Mouse (Mus musculus) bone marrow, adult 2 months (tissue): ENCODE data around the gene Cntrl. TPM values are rescaled to one million over a fixed set of nuclear protein-coding genes. Genes with fewer than 3 reads are reported as not detected.

ENCODE experiments used
- H3K27ac ChIP-seq: fragments of 200-500 bp; 2 replicates; pipeline ENCODE4 v1.5.1; 2012; ENCODE audit warnings: low read depth, mild to moderate bottlenecking, control low read depth, inconsistent platforms, low read length; ENCODE audit not compliant: control insufficient read depth, poor library complexity, insufficient read depth
- H3K4me1 ChIP-seq: fragments of 200-500 bp; 2 replicates; pipeline ENCODE4 v1.6.1; 2011; ENCODE audit warnings: low read length; ENCODE audit not compliant: control insufficient read depth, insufficient read depth
- H3K4me3 ChIP-seq: fragments of 200-500 bp; replicated peaks from 2 replicates; pipeline ENCODE3; 2011; ENCODE audit warnings: mild to moderate bottlenecking, low read depth, low read length, control low read depth; ENCODE audit not compliant: control insufficient read depth
- CTCF ChIP-seq: fragments of 200-500 bp; IDR thresholded peaks from 2 replicates; pipeline ENCODE4 v1.5.1; 2011; ENCODE audit warnings: low read length, control low read depth; ENCODE audit not compliant: control insufficient read depth, insufficient read depth
- POLR2A ChIP-seq: fragments of 200-500 bp; IDR thresholded peaks from 2 replicates; pipeline ENCODE4 v1.6.1; 2011; ENCODE audit warnings: low read depth, mild to moderate bottlenecking, control low read depth, low read length, borderline replicate concordance; ENCODE audit not compliant: control insufficient read depth
- WGBS: fragments of 180-500 bp; shearing (Covaris S2); methylation state at CpG from one replicate; pipeline ENCODE4 v1.1.7; 2018; 5-methylcytosine and 5-hydroxymethylcytosine counted together
- polyA plus RNA-seq: library from polyadenylated mRNA; stranded (reverse); fragments of >200 nt; gene quantifications from 2 replicates; pipeline ENCODE4 v1.2.4, GENCODE M21; 2011; ENCODE audit warnings: low replicate concordance; ENCODE audit not compliant: missing spikeins, insufficient read depth, insufficient read length

Gene Cntrl
- polyA plus RNA-seq, 1 experiment = 75.4 TPM

DNA sequence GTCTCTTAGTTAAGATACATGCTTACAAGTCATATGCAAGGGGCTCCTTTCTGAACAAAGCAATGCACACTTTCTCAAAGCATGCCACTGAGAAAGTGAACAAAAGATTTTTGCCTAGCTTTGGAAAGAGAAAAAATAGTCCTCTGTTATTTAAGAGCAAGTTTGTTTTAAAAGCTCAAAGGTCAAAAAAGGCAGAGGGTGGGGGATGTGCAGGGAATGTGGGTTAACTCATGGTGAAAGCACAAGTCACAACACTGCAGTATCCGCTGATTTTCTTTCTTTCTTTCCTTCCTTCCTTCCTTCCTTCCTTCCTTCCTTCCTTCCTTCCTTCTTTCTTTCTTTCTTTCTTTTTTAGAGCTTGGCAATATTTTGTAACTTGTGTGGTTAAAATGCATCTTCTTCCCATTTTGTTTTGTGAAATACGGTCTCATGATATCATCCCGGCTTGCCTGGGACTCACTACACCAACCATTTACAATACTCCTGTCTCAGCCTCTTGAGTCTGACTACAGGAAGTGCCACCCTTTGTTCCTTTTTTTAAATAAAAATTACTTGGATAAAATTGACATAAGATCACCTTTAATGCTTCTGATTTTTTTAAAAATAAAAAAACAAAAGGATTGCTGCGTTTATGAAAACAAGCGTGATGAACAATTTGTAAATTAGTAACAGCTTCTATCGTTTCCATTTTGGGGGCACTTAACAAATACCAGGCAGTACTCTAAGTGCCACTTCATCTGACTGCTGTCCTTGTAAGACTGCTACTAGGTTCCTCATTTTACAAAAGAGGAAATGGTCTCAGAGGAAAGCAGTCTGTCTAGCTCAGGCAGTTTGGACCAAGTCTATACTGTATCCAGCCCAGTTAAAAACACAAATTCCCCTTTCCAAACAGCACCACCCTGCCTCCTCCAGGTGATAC is 86.6 kb downstream of the Cntrl start:
- TF ChIP-seq CTCF (no peak), POLR2A (no peak)
- WGBS = 4% methylated on average over 6 of the region's 6 CpGs
- Histone ChIP-seq H3K27ac (no peak overlapping the region; the same call in 1 of the 2 replicates), H3K4me1 (no peaks in the 10 kb centered on the region; the same call in 1 of the 2 replicates), H3K4me3 (no peak overlapping the region)

DNA sequence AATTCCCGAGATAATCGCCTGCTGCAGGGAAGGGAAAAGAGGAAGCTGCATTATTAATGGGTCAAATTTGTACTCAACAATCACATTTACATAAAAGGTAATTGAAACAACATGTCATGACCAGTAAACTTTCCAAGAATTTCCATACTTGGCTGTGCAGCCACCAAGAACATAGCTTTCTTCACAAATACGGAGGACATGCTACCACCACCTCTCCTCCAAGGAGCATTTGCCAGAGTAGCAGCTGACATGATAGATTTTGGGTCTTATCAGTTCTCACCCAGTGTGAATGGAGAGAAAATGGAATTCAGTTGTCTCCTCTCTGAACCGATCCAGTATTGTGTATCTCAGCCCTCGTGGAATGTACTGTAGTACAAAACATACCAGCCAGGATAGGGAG is 90.2 kb downstream of the Cntrl start:
- TF ChIP-seq CTCF = no peak
- TF ChIP-seq POLR2A = no peak
- Histone ChIP-seq H3K4me3 (peak overlapping the region; percentile 99), H3K4me1 (no peaks in the 10 kb centered on the region; the same call in 1 of the 2 replicates), H3K27ac (no peak overlapping the region; the same call in 1 of the 2 replicates)
- WGBS = 2% methylated on average over 5 of the region's 5 CpGs

GRCm38 (mm10) chr2:35199971-35200897 is 90.9 kb downstream of the Cntrl start:
- Histone ChIP-seq H3K4me1 (no peaks in the 10 kb centered on the region; the same call in 1 of the 2 replicates), H3K4me3 (peak overlapping the region; percentile 99), H3K27ac (peak overlapping the region; percentile 99)
- WGBS = under 1% methylated on average over 90 of the region's 90 CpGs
- TF ChIP-seq CTCF (no peak), POLR2A (peak; percentile 34; the same call in 1 of the 2 replicates)

- TF ChIP-seq CTCF (no peak), POLR2A (peak; percentile 48; the same call in 1 of the 2 replicates)
- Histone ChIP-seq H3K27ac (peak within 1 kb of the TSS; percentile 99), H3K4me1 (no peaks in the 10 kb centered on the region; the same call in 1 of the 2 replicates), H3K4me3 (peak within 1 kb of the TSS; percentile 99)
- under 1% methylated on average over 47 of the region's 47 CpGs for WGBS
These were observed 91.8 kb downstream of the Cntrl start, which contains the start of gene Rab14 for GRCm38 (mm10) chr2:35200898-35201668. Gene Rab14, minus strand, starts transcription at chr2:35201120.

DNA sequence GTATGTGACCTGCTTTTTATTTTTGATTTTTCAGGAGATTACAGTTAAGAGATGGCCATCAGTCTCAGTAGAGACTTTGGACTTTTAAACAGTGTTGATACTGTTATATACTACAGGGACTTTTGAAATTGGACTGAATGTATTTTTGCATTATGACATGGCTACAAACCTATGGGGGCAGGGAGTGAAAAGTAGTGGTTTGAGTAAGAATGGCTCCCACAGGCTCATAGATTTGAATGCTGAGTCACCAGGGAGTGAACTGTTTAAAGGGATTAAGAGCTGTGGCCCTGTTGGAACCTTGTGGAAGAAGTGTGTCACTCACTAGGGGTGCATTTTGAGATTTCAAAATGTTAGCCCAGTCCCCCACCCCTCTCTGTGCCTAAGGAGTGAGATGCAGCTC is 94.4 kb downstream of the Cntrl start:
- no peak overlapping the region for H3K27ac ChIP-seq
- no peaks in the 10 kb centered on the region; the same call in 1 of the 2 replicates for H3K4me1 ChIP-seq
- no peak overlapping the region for H3K4me3 ChIP-seq
- TF ChIP-seq POLR2A (no peak), CTCF (no peak)

GRCm38 (mm10) chr2:35206761-35207160 is 97.5 kb downstream of the Cntrl start:
- TF ChIP-seq POLR2A = no peak
- no peak for TF ChIP-seq CTCF
- WGBS = 73% methylated on average over 3 of the region's 3 CpGs
- Histone ChIP-seq H3K4me1 (no peaks in the 10 kb centered on the region), H3K4me3 (no peak overlapping the region), H3K27ac (no peak overlapping the region)

DNA sequence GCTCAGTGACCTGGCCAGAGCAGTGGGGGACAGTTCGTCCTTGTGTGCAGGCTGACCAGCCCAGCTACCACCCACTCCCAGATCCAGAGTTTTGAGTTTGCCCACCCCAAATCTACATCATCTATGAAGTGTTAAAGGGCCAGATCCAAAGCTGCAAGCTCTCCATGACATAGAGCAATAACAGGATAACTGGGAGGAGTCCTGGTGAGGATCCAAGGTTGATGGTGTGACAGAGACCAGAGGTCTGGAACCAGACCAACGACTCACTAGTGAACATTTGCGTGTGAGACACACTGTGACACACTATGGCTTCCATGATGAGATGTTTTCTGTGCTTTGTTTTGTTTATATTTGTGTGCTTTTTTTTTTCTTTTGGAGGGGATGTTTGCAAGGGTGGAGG is 98.8 kb downstream of the Cntrl start:
- 80% methylated on average over 3 of the region's 3 CpGs for WGBS
- Histone ChIP-seq H3K4me1 (no peaks in the 10 kb centered on the region), H3K27ac (no peak overlapping the region), H3K4me3 (no peak overlapping the region)
- TF ChIP-seq CTCF = no peak
- no peak for TF ChIP-seq POLR2A
